Mouse (Mus musculus) G1E (cell line): ENCODE measurements around the gene March8.

ENCODE experiments used
- CTCF ChIP-seq: IDR thresholded peaks from 2 replicates; pipeline ENCODE4 v1.5.1; 2012; ENCODE audit warnings: low read depth, low read length, inconsistent platforms, mixed read lengths
- GATA1 ChIP-seq: IDR thresholded peaks from 2 replicates; pipeline ENCODE4 v1.6.1; 2012; ENCODE audit warnings: borderline replicate concordance, low read length, inconsistent platforms, mixed read lengths
- POLR2AphosphoS5 ChIP-seq: IDR thresholded peaks from 2 replicates; pipeline ENCODE4 v1.6.1; 2012; ENCODE audit warnings: low read depth, low read length, inconsistent platforms; ENCODE audit not compliant: insufficient replicate concordance
- TAL1 ChIP-seq: conservative IDR thresholded peaks from 2 replicates; pipeline ENCODE4 v1.6.1; 2012; ENCODE audit warnings: low read depth, low read length, inconsistent platforms, mixed read lengths

- TF ChIP-seq CTCF, result no peak
- no peak for TF ChIP-seq GATA1
- TF ChIP-seq TAL1, result no peak
- TF ChIP-seq POLR2AphosphoS5, result no peak
These were observed 33.7 kb downstream of the March8 start for GRCm38 (mm10) chr6:116371500-116371899.
